Mouse (Mus musculus) pancreas, adult 10 weeks (tissue): ENCODE measurements around the gene Ptpn1. TPM values are rescaled to one million over a fixed set of nuclear protein-coding genes. Genes with fewer than 3 reads are reported as not detected.

Experiments used
- polyA plus RNA-seq: library from polyadenylated mRNA; stranded (reverse); fragments of 350-450 nt; fragmentation: Illumina TruSeq; extraction: RNeasy Lipid Tissue Mini Kit (QIAGEN cat#74804); gene quantifications from one replicate; pipeline ENCODE4 v1.2.3, GENCODE M21; 2015; ENCODE audit warnings: low read depth, low replicate concordance; ENCODE audit not compliant: insufficient read depth

Ptpn1 gene
- 5.2 TPM for polyA plus RNA-seq

GRCm38 (mm10) chr2:167931985-167932726 is at the start of gene Ptpn1:
TSS of gene Ptpn1 (plus strand) at chr2:167932057.

DNA sequence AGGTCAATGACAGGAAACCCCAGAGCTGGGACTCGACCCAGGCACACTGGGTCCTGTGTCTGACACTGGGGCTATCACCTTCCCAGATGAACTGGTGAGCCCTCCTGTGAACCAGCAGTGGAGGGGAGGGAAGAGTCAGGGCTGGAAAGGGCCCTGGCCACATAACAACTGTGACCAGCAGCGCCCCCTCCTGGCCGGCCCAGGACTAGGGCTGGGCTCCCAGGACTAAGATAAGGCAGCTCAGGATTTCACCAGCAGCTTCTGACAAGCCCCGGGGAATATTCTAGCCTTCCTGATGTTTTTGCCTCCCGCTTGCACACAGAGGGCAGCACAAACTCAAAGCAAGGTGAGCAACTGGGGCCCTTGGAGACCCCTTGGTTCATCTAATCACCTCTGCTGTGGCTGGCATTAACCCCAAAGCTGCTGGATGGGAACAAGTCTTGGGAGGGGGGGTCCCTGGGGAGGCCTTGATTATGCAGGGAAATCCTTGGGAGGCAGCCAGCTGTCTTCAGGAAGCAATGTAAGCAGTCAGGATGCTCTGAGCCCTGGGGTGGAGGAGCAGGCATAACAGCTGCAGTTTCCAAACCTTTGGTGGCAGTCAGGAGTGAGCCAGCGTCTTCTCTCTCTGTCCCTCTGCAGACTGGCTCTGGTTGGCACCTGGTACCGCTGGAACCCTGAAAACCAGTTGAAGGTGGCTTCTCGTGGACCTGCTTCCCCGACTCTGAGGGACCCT is 78.2 kb downstream of the Ptpn1 start, which contains the start of gene Ripor3:
Gene Ripor3 (minus strand): TSS at position 683 of the 733 bp plus-strand sequence.

Other genes with a start within 250 kb of the Ptpn1 start
- 4.7 TPM for gene Cebpb, start 243.1 kb upstream of the Ptpn1 start, polyA plus RNA-seq
- 8.2 TPM for gene Tmem189, start 242.2 kb upstream of the Ptpn1 start, polyA plus RNA-seq
- 2.0 TPM for gene Ripor3, start 78.6 kb downstream of the Ptpn1 start, polyA plus RNA-seq
- gene Pard6b, start 148.9 kb downstream of the Ptpn1 start, polyA plus RNA-seq = 2.6 TPM